Mouse (Mus musculus) stomach, embryonic 14.5 days (tissue): ENCODE data around the gene Gmds. TPM values are rescaled to one million over a fixed set of nuclear protein-coding genes. Genes with fewer than 3 reads are reported as not detected.

Experiments
- ATAC-seq: fragments of 200-750 bp; cut with Nextera tagmentation; 2 replicates; pipeline ENCODE4 v1.8.0; 2017; ENCODE audit warnings: low read depth, moderate TSS enrichment; ENCODE audit not compliant: insufficient number of reproducible peaks, insufficient read depth, low FRiP score
- H3K27ac ChIP-seq: fragments of 300-500 bp; sonication (generic); 2 replicates; pipeline ENCODE4 v1.5.1; 2014; ENCODE audit warnings: mild to moderate bottlenecking, low read length, moderate library complexity, mixed read lengths
- H3K27me3 ChIP-seq: fragments of 300-500 bp; sonication (generic); 2 replicates; pipeline ENCODE4 v1.6.1; 2014; ENCODE audit warnings: low read length, control low read depth, mixed read lengths; ENCODE audit not compliant: control insufficient read depth, insufficient read depth
- H3K36me3 ChIP-seq: fragments of 300-500 bp; sonication (generic); 2 replicates; pipeline ENCODE4 v1.6.1; 2014; ENCODE audit warnings: mild to moderate bottlenecking, control low read depth, low read length, moderate library complexity, mixed read lengths; ENCODE audit not compliant: control insufficient read depth, insufficient read depth
- H3K4me1 ChIP-seq: fragments of 300-500 bp; sonication (generic); 2 replicates; pipeline ENCODE4 v1.6.1; 2014; ENCODE audit warnings: low read length, control low read depth, mixed read lengths; ENCODE audit not compliant: control insufficient read depth, insufficient read depth
- H3K4me2 ChIP-seq: fragments of 300-500 bp; sonication (generic); replicated peaks from 2 replicates; pipeline ENCODE4 v1.6.1; 2014; ENCODE audit warnings: low read depth, low read length, control low read depth
- H3K4me3 ChIP-seq: fragments of 300-500 bp; sonication (generic); 2 replicates; pipeline ENCODE4 v1.5.1; 2014; ENCODE audit warnings: low read depth, low read length, control low read depth
- H3K9ac ChIP-seq: fragments of 300-500 bp; sonication (generic); replicated peaks from 2 replicates; pipeline ENCODE4 v1.6.1; 2014; ENCODE audit warnings: low read depth, mild to moderate bottlenecking, control low read depth, low read length, moderate library complexity, mixed read lengths
- H3K9me3 ChIP-seq: fragments of 300-500 bp; sonication (generic); 2 replicates; pipeline ENCODE4 v1.6.1; 2016; ENCODE audit warnings: low read depth, low read length, control low read depth; ENCODE audit not compliant: control insufficient read depth
- WGBS: fragments of 180-500 bp; shearing (Covaris S2); extraction: QIAGEN DNeasy Blood & Tissue Kit; methylation state at CpG from one replicate; pipeline ENCODE4 v1.1.7; 2014; 5-methylcytosine and 5-hydroxymethylcytosine counted together
- polyA plus RNA-seq: library from polyadenylated mRNA; unstranded; fragments of >200 nt; fragmentation: Nextera tagmentation; extraction: Ambion mirVana; gene quantifications from 2 replicates; pipeline ENCODE4 v1.2.1, GENCODE M21; 2014

Gene Gmds
- polyA plus RNA-seq, 1 experiment from 2014 or later, result 47.8 TPM

DNA sequence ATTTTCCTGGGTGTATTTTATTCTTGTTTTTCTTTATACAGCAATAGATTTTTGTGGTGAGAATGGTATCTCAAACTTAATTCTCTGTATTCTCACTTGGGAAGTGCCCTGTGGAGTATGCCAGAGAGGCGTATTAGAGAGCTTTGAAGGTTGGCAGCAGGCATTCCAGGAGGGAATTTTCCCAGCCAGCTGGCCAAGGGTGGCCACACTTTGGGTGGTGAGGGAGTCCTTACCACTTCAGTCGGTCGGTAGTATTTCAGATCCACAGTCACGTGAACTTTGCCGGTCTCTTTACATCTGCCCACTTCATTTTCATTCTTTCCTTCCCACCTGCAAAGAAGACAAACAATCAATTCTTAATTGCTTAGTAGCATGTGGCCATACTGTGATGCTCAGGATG, 421.2 kb downstream of the Gmds start:
- H3K4me3 ChIP-seq, result no peak overlapping the region
- no peaks in the 10 kb centered on the region for H3K27me3 ChIP-seq
- WGBS, result 63% methylated on average over 5 of the region's 5 CpGs
- H3K4me1 ChIP-seq, result no peaks in the 10 kb centered on the region; the same call in 1 of the 2 replicates
- no peak for ATAC-seq
- H3K9me3 ChIP-seq, result no peaks in the 10 kb centered on the region
- no peaks in the 10 kb centered on the region for H3K36me3 ChIP-seq
- H3K9ac ChIP-seq, result no peak overlapping the region
- no peak overlapping the region for H3K27ac ChIP-seq
- no peak overlapping the region for H3K4me2 ChIP-seq

GRCm38 (mm10) chr13:31915748-31916147, 422.8 kb downstream of the Gmds start:
- H3K27me3 ChIP-seq, result no peaks in the 10 kb centered on the region
- H3K36me3 ChIP-seq, result no peaks in the 10 kb centered on the region
- H3K4me3 ChIP-seq, result no peak overlapping the region
- no peak overlapping the region for H3K27ac ChIP-seq
- H3K4me1 ChIP-seq, result peaks cover 4% of the 10 kb centered on the region; the same call in 1 of the 2 replicates
- no peaks in the 10 kb centered on the region for H3K9me3 ChIP-seq
- H3K9ac ChIP-seq, result no peak overlapping the region
- no peak for ATAC-seq
- 59% methylated on average over 6 of the region's 6 CpGs for WGBS
- H3K4me2 ChIP-seq, result no peak overlapping the region

GRCm38 (mm10) chr13:31914901-31915587, 423.5 kb downstream of the Gmds start:
- ATAC-seq, result no peak
- 0 out of 2 replicates have a peak, but pooled peaks cover 2% of the 10 kb centered on the region for H3K27me3 ChIP-seq
- H3K9ac ChIP-seq, result no peak overlapping the region
- no peaks in the 10 kb centered on the region for H3K36me3 ChIP-seq
- 51% methylated on average over 4 of the region's 4 CpGs for WGBS
- H3K4me1 ChIP-seq, result peaks cover 4% of the 10 kb centered on the region; the same call in 1 of the 2 replicates
- H3K27ac ChIP-seq, result no peak overlapping the region
- no peak overlapping the region for H3K4me2 ChIP-seq
- no peaks in the 10 kb centered on the region for H3K9me3 ChIP-seq
- no peak overlapping the region for H3K4me3 ChIP-seq

DNA sequence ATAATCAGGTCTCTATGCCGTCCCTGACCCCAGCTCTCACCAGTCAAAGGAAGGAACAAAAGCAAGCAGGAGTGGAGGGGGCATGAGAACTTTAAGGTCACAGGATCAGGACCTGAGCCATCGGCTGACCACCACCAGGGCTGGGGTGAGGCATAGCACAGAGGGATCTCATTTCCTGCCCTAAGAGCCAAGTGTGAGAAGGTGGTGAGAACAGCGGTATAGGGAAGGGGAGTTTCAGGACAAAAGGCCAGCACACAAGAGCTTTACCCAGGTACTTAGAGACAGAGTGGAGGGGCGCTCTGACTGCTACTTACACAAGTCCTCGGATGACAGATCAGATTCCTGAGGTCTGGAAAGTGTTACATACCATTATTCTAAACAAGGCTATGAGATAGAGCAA, 426.6 kb downstream of the Gmds start:
- Histone ChIP-seq H3K27me3 (0 out of 2 replicates have a peak, but pooled peaks cover 2% of the 10 kb centered on the region), H3K9me3 (no peaks in the 10 kb centered on the region), H3K4me1 (peaks cover 4% of the 10 kb centered on the region; the same call in 1 of the 2 replicates), H3K36me3 (no peaks in the 10 kb centered on the region), H3K4me3 (no peak overlapping the region), H3K4me2 (no peak overlapping the region), H3K9ac (no peak overlapping the region), H3K27ac (no peak overlapping the region)
- WGBS, result 10% methylated on average over 5 of the region's 5 CpGs
- 0 out of 2 replicates have a peak, but pooled peaks have one; percentile 28 for ATAC-seq

GRCm38 (mm10) chr13:31911362-31911761, 427.2 kb downstream of the Gmds start:
- no peak overlapping the region for H3K4me2 ChIP-seq
- H3K27me3 ChIP-seq, result 0 out of 2 replicates have a peak, but pooled peaks cover 2% of the 10 kb centered on the region
- no peak overlapping the region for H3K9ac ChIP-seq
- peaks cover 4% of the 10 kb centered on the region; the same call in 1 of the 2 replicates for H3K4me1 ChIP-seq
- H3K36me3 ChIP-seq, result no peaks in the 10 kb centered on the region
- WGBS, result 41% methylated on average over 2 of the region's 2 CpGs
- ATAC-seq, result no peak
- no peak overlapping the region for H3K4me3 ChIP-seq
- H3K27ac ChIP-seq, result no peak overlapping the region
- no peaks in the 10 kb centered on the region for H3K9me3 ChIP-seq

- 76% methylated on average over 3 of the region's 3 CpGs for WGBS
- ATAC-seq, result no peak
Measured at GRCm38 (mm10) chr13:31909031-31909430, 429.5 kb downstream of the Gmds start.

DNA sequence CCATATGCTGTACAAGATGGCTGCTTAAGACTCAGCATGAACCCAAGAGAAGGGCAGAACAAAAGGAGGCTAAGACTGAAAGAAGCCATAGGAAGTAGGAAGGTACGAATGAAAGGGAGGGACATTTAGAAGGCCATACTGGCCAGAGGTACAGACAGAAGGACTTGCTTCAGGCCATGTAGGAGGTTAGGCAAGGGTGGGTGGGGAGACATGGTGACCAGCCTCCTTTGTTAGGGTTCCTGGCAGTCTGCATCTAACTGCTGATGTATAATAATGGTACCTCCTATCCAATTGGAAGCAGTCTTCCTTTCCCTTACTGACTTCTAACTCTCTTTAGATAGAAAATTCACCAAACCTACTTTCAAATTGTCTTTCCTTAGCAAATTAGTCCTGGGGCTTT, 432.0 kb downstream of the Gmds start:
- Histone ChIP-seq H3K9ac (no peak overlapping the region), H3K27ac (no peak overlapping the region), H3K27me3 (0 out of 2 replicates have a peak, but pooled peaks cover 2% of the 10 kb centered on the region), H3K4me2 (no peak overlapping the region), H3K4me3 (no peak overlapping the region), H3K36me3 (no peaks in the 10 kb centered on the region), H3K4me1 (no peaks in the 10 kb centered on the region), H3K9me3 (no peaks in the 10 kb centered on the region)
- ATAC-seq, result no peak
- WGBS, result 69% methylated on average over 1 of the region's 1 CpGs

More at GRCm38 (mm10) chr13:31909031-31909430, 429.5 kb downstream of the Gmds start:
- Histone ChIP-seq H3K27ac (no peak overlapping the region), H3K9ac (no peak overlapping the region), H3K4me1 (0 out of 2 replicates have a peak, but pooled peaks cover 4% of the 10 kb centered on the region), H3K9me3 (no peaks in the 10 kb centered on the region), H3K4me3 (no peak overlapping the region), H3K36me3 (no peaks in the 10 kb centered on the region), H3K27me3 (0 out of 2 replicates have a peak, but pooled peaks cover 2% of the 10 kb centered on the region), H3K4me2 (no peak overlapping the region)

DNA sequence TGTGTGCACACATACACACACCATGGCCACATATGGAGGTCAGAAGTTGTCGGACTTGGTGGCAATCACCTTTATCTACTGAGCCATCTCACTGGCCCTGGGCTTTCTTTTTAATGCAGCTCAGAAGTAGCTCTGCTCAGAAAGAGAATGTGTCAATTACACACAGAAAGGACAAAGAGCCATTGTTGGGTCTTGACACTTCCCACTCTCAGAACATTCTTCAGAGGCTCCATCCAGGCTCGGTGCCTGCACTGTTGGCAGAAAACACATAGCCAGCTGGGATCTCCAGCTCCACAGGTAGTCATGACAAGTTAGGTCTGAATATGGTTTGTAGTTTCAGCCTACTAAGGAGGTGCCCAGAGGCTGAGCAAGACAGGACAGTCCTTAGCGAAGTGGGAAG, 438.3 kb downstream of the Gmds start:
- no peaks in the 10 kb centered on the region for H3K4me1 ChIP-seq
- no peak overlapping the region for H3K4me3 ChIP-seq
- H3K4me2 ChIP-seq, result no peak overlapping the region
- no peak overlapping the region for H3K9ac ChIP-seq
- no peak overlapping the region for H3K27ac ChIP-seq
- 75% methylated on average over 3 of the region's 3 CpGs for WGBS
- H3K9me3 ChIP-seq, result no peaks in the 10 kb centered on the region
- H3K36me3 ChIP-seq, result no peaks in the 10 kb centered on the region
- H3K27me3 ChIP-seq, result no peaks in the 10 kb centered on the region
- no peak for ATAC-seq
